Mouse (Mus musculus) stomach, embryonic 16.5 days (tissue): ENCODE measurements around the gene Bbip1. TPM values are rescaled to one million over a fixed set of nuclear protein-coding genes. Genes with fewer than 3 reads are reported as not detected.

Source experiments
- ATAC-seq: fragments of 200-750 bp; cut with Nextera tagmentation; 2 replicates; pipeline ENCODE4 v1.8.0; 2017; ENCODE audit warnings: moderate number of reproducible peaks, moderate TSS enrichment; ENCODE audit not compliant: insufficient read depth, low FRiP score
- H3K27ac ChIP-seq: fragments of 300-500 bp; sonication (generic); 2 replicates; pipeline ENCODE4 v1.5.1; 2014; ENCODE audit warnings: low read length
- H3K27me3 ChIP-seq: fragments of 300-500 bp; sonication (generic); 2 replicates; pipeline ENCODE4 v1.6.1; 2014; ENCODE audit warnings: low read length, control low read depth, mixed read lengths; ENCODE audit not compliant: control insufficient read depth, insufficient read depth
- H3K36me3 ChIP-seq: fragments of 300-500 bp; sonication (generic); 2 replicates; pipeline ENCODE4 v1.6.1; 2014; ENCODE audit warnings: low read length; ENCODE audit not compliant: control insufficient read depth, insufficient read depth
- H3K4me1 ChIP-seq: fragments of 300-500 bp; sonication (generic); 2 replicates; pipeline ENCODE4 v1.6.1; 2014; ENCODE audit warnings: low read length, control low read depth, mixed read lengths; ENCODE audit not compliant: control insufficient read depth, insufficient read depth
- H3K4me2 ChIP-seq: fragments of 300-500 bp; sonication (generic); 2 replicates; pipeline ENCODE4 v1.6.1; 2014; ENCODE audit warnings: low read depth, low read length, mixed read lengths
- H3K4me3 ChIP-seq: fragments of 300-500 bp; sonication (generic); replicated peaks from 2 replicates; pipeline ENCODE4 v1.5.1; 2014; ENCODE audit warnings: mild to moderate bottlenecking, low read length
- H3K9ac ChIP-seq: fragments of 300-500 bp; sonication (generic); 2 replicates; pipeline ENCODE4 v1.6.1; 2014; ENCODE audit warnings: low read length
- H3K9me3 ChIP-seq: fragments of 300-500 bp; sonication (generic); replicated peaks from 2 replicates; pipeline ENCODE4 v1.6.1; 2016; ENCODE audit warnings: low read length, control low read depth; ENCODE audit not compliant: control insufficient read depth
- WGBS: fragments of 180-500 bp; shearing (Covaris S2); extraction: QIAGEN DNeasy Blood & Tissue Kit; methylation state at CpG from one replicate; pipeline ENCODE4 v1.1.7; 2014; 5-methylcytosine and 5-hydroxymethylcytosine counted together
- polyA plus RNA-seq: library from polyadenylated mRNA; unstranded; fragments of >200 nt; fragmentation: Nextera tagmentation; extraction: Ambion mirVana; gene quantifications from 2 replicates; pipeline ENCODE4 v1.2.1, GENCODE M21; 2015

The Bbip1 gene
- polyA plus RNA-seq, 1 experiment from 2014 or later, result 69.9 TPM

- peak overlapping the region; percentile 74 for H3K4me2 ChIP-seq
- no peaks in the 10 kb centered on the region for H3K9me3 ChIP-seq
- WGBS, result 27% methylated on average over 6 of the region's 6 CpGs
- H3K9ac ChIP-seq, result no peak overlapping the region
- no peaks in the 10 kb centered on the region for H3K27me3 ChIP-seq
- peak overlapping the region; percentile 17; the same call in 1 of the 2 replicates for H3K4me3 ChIP-seq
- H3K4me1 ChIP-seq, result peaks cover 22% of the 10 kb centered on the region
- no peak for ATAC-seq
- H3K27ac ChIP-seq, result no peak overlapping the region
- H3K36me3 ChIP-seq, result peaks cover 14% of the 10 kb centered on the region
Observed at GRCm38 (mm10) chr19:53906033-53906702, 38.3 kb downstream of the Bbip1 start.

GRCm38 (mm10) chr19:53904833-53905480, 39.5 kb downstream of the Bbip1 start:
- peaks cover 9% of the 10 kb centered on the region; the same call in 1 of the 2 replicates for H3K36me3 ChIP-seq
- H3K4me2 ChIP-seq, result peak overlapping the region; percentile 74
- ATAC-seq, result no peak
- 50% methylated on average over 7 of the region's 7 CpGs for WGBS
- H3K9me3 ChIP-seq, result no peaks in the 10 kb centered on the region
- H3K4me1 ChIP-seq, result peaks cover 22% of the 10 kb centered on the region
- no peaks in the 10 kb centered on the region for H3K27me3 ChIP-seq
- H3K4me3 ChIP-seq, result peak overlapping the region; percentile 95
- H3K27ac ChIP-seq, result peak overlapping the region; percentile 42; the same call in 1 of the 2 replicates
- peak overlapping the region; percentile 50; the same call in 1 of the 2 replicates for H3K9ac ChIP-seq

- no peaks in the 10 kb centered on the region for H3K27me3 ChIP-seq
- no peaks in the 10 kb centered on the region for H3K9me3 ChIP-seq
- peak overlapping the region; percentile 94 for H3K9ac ChIP-seq
- peaks cover 22% of the 10 kb centered on the region for H3K4me1 ChIP-seq
- peak overlapping the region; percentile 95 for H3K4me3 ChIP-seq
- peak overlapping the region; percentile 92 for H3K27ac ChIP-seq
- ATAC-seq, result peak; percentile 54
- peak overlapping the region; percentile 74 for H3K4me2 ChIP-seq
- no peaks in the 10 kb centered on the region for H3K36me3 ChIP-seq
- under 1% methylated on average over 55 of the region's 83 CpGs for WGBS
Observed at GRCm38 (mm10) chr19:53903507-53904321, 40.7 kb downstream of the Bbip1 start.

- peak overlapping the region; percentile 95 for H3K4me3 ChIP-seq
- peaks cover 22% of the 10 kb centered on the region for H3K4me1 ChIP-seq
- peak overlapping the region; percentile 97 for H3K27ac ChIP-seq
- H3K9ac ChIP-seq, result peak overlapping the region; percentile 94
- peak overlapping the region; percentile 74 for H3K4me2 ChIP-seq
- H3K27me3 ChIP-seq, result no peaks in the 10 kb centered on the region
- under 1% methylated on average over 57 of the region's 61 CpGs for WGBS
- no peaks in the 10 kb centered on the region for H3K36me3 ChIP-seq
- ATAC-seq, result peak; percentile 98
- no peaks in the 10 kb centered on the region for H3K9me3 ChIP-seq
Observed at GRCm38 (mm10) chr19:53902739-53903487, 41.5 kb downstream of the Bbip1 start.

GRCm38 (mm10) chr19:53901931-53902738, 42.3 kb downstream of the Bbip1 start:
- H3K27me3 ChIP-seq, result no peaks in the 10 kb centered on the region
- no peaks in the 10 kb centered on the region for H3K9me3 ChIP-seq
- peak overlapping the region; percentile 97 for H3K27ac ChIP-seq
- no peaks in the 10 kb centered on the region for H3K36me3 ChIP-seq
- peak overlapping the region; percentile 80 for H3K9ac ChIP-seq
- peaks cover 22% of the 10 kb centered on the region for H3K4me1 ChIP-seq
- ATAC-seq, result no peak
- 35% methylated on average over 15 of the region's 15 CpGs for WGBS
- H3K4me2 ChIP-seq, result peak overlapping the region; percentile 68
- peak overlapping the region; percentile 95 for H3K4me3 ChIP-seq

- no peak for ATAC-seq
- Histone ChIP-seq H3K27me3 (no peaks in the 10 kb centered on the region), H3K4me2 (no peak overlapping the region), H3K36me3 (no peaks in the 10 kb centered on the region), H3K4me1 (peaks cover 20% of the 10 kb centered on the region), H3K9ac (no peak overlapping the region), H3K27ac (no peak overlapping the region), H3K4me3 (no peak overlapping the region), H3K9me3 (no peaks in the 10 kb centered on the region)
- whole genome bisulfite sequencing, result 85% methylated on average over 14 of the region's 14 CpGs
Observed at GRCm38 (mm10) chr19:53899941-53900610, 44.4 kb downstream of the Bbip1 start.

- WGBS, result 80% methylated on average over 25 of the region's 25 CpGs
- no peak overlapping the region for H3K27ac ChIP-seq
- no peak overlapping the region for H3K4me3 ChIP-seq
- no peak overlapping the region for H3K4me2 ChIP-seq
- no peaks in the 10 kb centered on the region for H3K27me3 ChIP-seq
- H3K9me3 ChIP-seq, result no peaks in the 10 kb centered on the region
- no peak for ATAC-seq
- H3K9ac ChIP-seq, result no peak overlapping the region
- H3K4me1 ChIP-seq, result peaks cover 25% of the 10 kb centered on the region
- no peaks in the 10 kb centered on the region for H3K36me3 ChIP-seq
Observed at GRCm38 (mm10) chr19:53898970-53899900, 45.2 kb downstream of the Bbip1 start.
